Mouse (Mus musculus) forebrain, embryonic 10.5 days (tissue): ENCODE results near the gene Ifit1bl2. TPM values are rescaled to one million over a fixed set of nuclear protein-coding genes. Genes with fewer than 3 reads are reported as not detected.

Experiments used
- DNase-seq: peaks from one replicate; pipeline ENCODE4 v3.0.0-alpha.2; 2017; ENCODE audit warnings: low spot score; ENCODE audit errors: extremely low spot score
- H3K27ac ChIP-seq: fragments of 300-500 bp; sonication (generic); 2 replicates; pipeline ENCODE4 v1.5.1; 2016; ENCODE audit warnings: mild to moderate bottlenecking
- H3K27me3 ChIP-seq: fragments of 300-500 bp; sonication (generic); 2 replicates; pipeline ENCODE4 v1.6.1; 2016; ENCODE audit warnings: mild to moderate bottlenecking; ENCODE audit not compliant: poor library complexity, severe bottlenecking
- H3K36me3 ChIP-seq: fragments of 300-500 bp; sonication (generic); replicated peaks from 2 replicates; pipeline ENCODE4 v1.6.1; 2016; ENCODE audit warnings: mild to moderate bottlenecking, moderate library complexity
- H3K4me1 ChIP-seq: fragments of 300-500 bp; sonication (generic); 2 replicates; pipeline ENCODE4 v1.6.1; 2016
- H3K4me3 ChIP-seq: fragments of 300-500 bp; sonication (generic); 2 replicates; pipeline ENCODE4 v1.5.1; 2016; ENCODE audit warnings: mild to moderate bottlenecking, moderate library complexity
- H3K9me3 ChIP-seq: fragments of 300-500 bp; sonication (generic); 2 replicates; pipeline ENCODE4 v1.6.1; 2016; ENCODE audit warnings: mild to moderate bottlenecking, moderate library complexity
- WGBS: fragments of 180-500 bp; shearing (Covaris S2); methylation state at CpG from one replicate; pipeline ENCODE4 v1.1.7; 2016; 5-methylcytosine and 5-hydroxymethylcytosine counted together
- polyA plus RNA-seq: library from polyadenylated mRNA; unstranded; fragments of >200 nt; fragmentation: Nextera tagmentation; extraction: Ambion mirVana; gene quantifications from 2 replicates; pipeline ENCODE4 v1.2.1, GENCODE M21; 2016

Gene Ifit1bl2
- polyA plus RNA-seq, 1 experiment from 2014 or later, result not detected

DNA sequence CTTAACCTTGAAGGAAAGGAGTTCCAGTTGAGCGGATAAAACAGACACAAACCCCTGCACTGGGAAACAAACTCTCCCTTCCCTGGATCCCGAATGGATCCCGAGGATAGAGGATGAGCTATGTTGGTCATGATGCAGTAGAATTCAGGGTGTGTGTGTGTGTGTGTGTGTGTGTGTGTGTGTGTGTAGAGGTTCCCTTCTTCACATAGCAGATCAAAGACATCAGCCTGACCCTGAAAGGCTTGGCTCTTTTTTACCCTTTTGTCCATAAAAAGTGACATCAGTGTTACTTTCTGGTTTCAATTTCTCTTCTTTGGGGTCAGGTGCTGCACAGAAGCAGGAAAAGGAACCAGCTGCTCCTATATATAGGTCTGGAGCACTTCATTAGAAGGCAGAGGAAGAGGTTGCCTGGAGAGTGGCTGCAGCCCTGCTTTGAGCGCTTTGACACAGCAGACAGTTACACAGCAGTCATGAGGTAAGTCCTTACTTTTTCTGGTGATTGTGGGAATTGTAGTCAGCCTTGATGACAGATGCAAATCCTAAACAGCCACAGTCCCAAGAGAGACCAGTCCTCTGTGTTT lies 70.6 kb downstream of the Ifit1bl2 start:
- Histone ChIP-seq H3K36me3 (no peaks in the 10 kb centered on the region), H3K27ac (no peak overlapping the region), H3K4me3 (no peak overlapping the region), H3K9me3 (no peaks in the 10 kb centered on the region), H3K27me3 (no peaks in the 10 kb centered on the region), H3K4me1 (0 out of 2 replicates have a peak, but pooled peaks cover 4% of the 10 kb centered on the region)
- 83% methylated on average over 4 of the region's 4 CpGs for WGBS
- no peak for DNase-seq

DNA sequence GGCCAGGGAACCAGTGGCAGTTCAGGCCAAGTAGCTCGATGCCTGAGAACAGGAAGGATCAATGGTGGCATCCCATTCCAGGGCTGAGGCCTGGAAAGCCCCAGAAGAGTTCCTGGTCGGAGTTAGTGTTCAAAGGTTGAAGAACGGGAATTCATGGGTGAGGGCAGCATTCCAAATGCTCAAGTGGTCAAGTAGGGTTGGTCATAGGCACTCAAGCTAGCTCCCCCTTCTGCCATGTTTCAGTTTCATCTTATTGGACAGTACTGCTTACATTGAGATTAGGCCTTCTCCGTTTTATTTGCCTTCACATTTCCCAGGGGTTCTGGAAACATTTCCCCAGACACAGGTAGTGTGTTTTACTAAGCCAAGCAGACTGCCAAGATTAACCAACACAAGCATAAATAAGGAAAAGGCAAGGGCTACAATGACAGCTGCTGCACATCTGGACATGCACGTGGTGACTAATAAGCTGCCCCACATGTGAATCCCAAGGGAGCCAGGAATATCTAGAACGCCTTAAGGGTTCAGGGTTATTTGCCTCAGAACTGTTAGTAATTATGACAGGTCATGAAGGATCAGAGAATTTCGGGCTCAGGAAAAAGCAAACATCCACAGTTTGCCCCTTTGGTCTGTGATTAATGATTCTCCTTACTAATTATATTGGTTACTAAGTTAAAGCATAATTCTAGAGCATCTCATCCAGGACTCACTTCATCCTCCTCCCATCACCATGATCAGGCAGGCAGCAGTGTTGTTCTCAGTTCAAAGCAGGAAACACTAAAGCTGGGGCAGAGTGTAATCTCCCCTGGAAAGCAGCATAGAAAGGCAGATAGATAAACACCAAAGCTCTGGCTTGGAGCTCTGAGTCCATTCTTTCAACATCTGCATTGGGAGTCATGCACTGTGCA lies 71.3 kb downstream of the Ifit1bl2 start:
- no peak for DNase-seq
- H3K9me3 ChIP-seq, result no peaks in the 10 kb centered on the region
- no peak overlapping the region for H3K4me3 ChIP-seq
- H3K4me1 ChIP-seq, result 0 out of 2 replicates have a peak, but pooled peaks cover 4% of the 10 kb centered on the region
- no peak overlapping the region for H3K27ac ChIP-seq
- H3K36me3 ChIP-seq, result no peaks in the 10 kb centered on the region
- H3K27me3 ChIP-seq, result no peaks in the 10 kb centered on the region
- WGBS, result 78% methylated on average over 7 of the region's 7 CpGs

Other genes starting within 250 kb of the Ifit1bl2 start
- gene Ch25h, start 165.6 kb downstream of the Ifit1bl2 start, polyA plus RNA-seq, result 0.20 and 0.37 TPM in 2 replicates
- 15.8 and 16.2 TPM in 2 replicates for gene Lipa, start 113.3 kb downstream of the Ifit1bl2 start, polyA plus RNA-seq
- gene Ifit2, start 90.0 kb downstream of the Ifit1bl2 start, polyA plus RNA-seq, result 5.2 and 5.3 TPM in 2 replicates
- gene Ifit3, start 57.2 kb downstream of the Ifit1bl2 start, polyA plus RNA-seq, result 0.12 and 0.15 TPM in 2 replicates
- gene Ifit1bl1, start 38.8 kb downstream of the Ifit1bl2 start, polyA plus RNA-seq, result 0.09 TPM in 1 of 2 replicates, not detected in the other
- not detected in 2 replicates for gene Ifit3b, start 32.8 kb downstream of the Ifit1bl2 start, polyA plus RNA-seq
- 0.11 TPM in 1 of 2 replicates, not detected in the other for gene Ifit1, start 128 bp upstream of the Ifit1bl2 start, polyA plus RNA-seq
- gene Slc16a12, start 106.5 kb upstream of the Ifit1bl2 start, polyA plus RNA-seq, result 0.21 and 0.40 TPM in 2 replicates
- 7.3 TPM in 2 replicates for gene Pank1, start 238.7 kb upstream of the Ifit1bl2 start, polyA plus RNA-seq